Mouse (Mus musculus): Measurements from ENCODE around the gene Ezr.
A peak's percentile ranks its signal among the peaks of the same experiment; 100 is the strongest.

Ezr gene

DNA sequence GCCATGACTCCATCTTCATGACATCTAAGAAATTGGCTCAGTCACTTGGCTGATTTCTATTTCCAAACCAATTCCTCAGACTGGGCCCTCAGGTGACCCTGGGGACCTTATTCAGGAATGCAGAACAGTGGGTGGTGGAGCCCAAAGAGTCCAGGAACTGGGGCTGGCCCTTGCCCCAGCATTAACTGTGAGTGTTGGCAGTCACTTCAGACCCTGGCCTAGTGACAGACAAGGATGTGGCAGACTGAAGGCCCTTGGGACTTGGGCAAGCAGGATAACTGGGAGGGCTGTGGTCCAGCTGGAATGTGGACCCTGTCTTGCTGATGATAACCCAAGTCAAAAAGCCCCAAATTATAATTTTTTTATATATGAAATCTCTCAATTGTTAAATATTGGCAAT is 6.5 kb upstream of the Ezr start:
- DNase-seq: no peak

DNA sequence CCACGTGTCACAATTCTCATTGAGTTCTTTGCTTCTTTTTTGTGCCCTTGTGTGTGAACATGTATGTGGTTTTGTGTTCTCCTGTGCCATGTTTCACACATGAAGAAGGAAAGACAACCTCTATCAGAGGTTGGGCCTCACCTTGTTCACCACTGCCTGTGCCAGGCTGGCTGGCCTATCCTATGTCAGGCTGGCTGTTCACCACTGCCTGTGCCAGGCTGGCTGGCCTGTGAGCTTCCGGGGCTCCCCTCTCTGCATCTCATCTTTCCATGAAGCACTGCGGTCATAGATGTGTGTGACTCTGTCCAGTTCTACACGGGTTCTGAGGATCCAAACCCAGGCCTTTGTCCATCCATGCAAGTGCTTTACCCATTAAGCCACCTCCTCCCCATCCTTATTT is 4.7 kb upstream of the Ezr start:
- no peak for DNase-seq

DNA sequence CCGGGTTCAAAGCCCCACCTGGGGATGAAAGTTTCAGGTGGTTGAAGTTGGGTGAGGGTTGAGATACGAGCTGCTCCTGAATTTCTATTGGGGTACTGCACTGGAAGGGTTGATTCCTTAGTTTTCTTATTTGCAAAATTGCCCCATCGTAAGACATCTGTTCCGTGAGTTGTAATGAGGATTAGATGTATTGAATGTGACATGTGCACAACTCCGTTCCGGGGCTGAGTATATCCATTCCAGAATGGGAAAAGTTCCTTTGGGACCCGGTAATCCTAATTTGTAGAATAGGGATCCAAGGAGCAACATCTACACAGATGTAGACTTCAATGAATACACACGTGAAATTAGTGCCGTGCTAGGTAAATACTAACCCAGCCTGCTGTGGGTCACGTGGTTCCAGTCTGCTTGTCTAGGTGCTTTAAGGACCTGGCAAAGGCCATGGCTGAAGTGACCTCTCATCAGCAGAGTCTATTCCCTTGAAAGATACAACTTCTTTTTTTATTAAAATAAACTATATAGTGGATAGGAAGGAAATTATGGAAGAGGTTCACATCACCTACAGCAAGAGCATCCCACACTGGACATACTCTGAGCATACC is 1.3 kb upstream of the Ezr start:
- no peak for DNase-seq

DNA sequence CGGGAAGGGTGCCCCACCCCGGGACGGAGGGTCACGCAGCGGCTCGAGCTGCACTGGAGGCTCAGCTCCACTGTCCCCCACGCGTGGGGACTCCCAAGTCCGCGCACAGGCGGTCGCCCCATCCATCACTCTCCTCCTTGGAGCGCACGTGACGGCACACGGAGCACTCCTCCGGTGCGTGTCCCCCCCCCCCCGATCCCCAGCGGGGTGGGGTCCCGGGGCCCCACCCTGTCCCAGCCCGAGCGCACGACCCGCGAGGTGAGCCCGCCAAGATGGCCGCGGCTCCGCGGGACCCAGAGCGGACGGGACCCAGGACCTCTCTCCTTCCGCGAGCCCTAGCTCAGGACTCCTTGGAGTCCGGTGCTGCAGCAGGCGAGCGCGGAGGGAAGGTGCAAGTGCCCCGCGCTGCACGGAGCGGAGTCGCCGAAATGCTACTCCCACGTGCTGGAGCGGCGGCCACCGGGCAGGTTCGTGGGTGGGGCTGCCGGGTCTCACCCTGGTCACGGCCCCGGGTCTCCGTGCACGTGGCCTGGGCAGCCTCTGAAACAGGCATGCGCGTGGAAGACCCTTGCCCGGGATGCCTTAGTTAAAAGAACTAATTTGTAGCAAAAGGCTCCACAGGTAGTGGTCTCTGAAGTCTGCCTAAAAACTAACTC is 550 bp upstream of the Ezr start:
- peak; percentile 63 for DNase-seq

DNA sequence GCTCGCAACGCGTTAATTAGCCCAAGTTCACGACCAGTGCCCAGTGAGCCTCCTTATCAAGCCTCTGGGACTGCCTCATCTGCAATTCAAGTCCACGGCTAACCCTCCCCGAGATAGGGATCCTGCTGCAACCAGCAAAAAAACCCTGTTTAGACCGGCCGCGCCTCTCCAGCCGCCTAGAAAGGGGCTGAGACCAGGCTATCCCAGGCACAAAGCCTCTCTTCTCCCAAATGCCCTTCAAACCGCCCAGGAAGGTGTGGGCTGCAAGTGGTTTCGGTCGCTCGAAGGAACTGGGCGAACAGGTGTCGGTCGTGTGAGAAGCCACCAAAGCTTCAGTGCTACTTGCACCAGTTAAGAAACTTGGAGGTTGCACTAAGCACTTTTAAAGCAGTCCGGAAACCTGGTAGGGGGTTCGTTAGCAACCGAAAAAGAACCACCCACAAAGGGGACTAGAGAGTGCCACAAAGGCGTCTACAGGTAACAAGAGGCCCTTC is 504 bp downstream of the Ezr start:
- peak; percentile 78 for DNase-seq

DNA sequence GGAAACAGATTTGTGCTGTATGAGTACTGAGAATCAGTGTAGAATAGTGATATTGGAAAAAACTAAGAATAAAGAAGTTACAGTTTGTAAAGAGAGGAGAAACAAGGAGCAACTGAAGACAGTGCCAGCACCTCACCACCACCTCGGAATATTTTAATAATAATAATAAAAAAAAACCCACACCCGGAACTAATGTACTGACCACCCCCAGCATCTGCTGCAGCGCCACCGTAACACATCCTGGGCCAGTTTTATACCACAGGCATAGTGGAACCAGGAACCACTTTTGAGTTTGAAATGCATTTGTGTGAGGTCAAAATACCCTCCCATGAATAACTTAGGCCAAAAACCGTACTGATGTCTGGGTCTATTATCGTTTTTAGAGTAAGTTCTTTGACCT is 1.3 kb downstream of the Ezr start:
- DNase-seq: no peak

DNA sequence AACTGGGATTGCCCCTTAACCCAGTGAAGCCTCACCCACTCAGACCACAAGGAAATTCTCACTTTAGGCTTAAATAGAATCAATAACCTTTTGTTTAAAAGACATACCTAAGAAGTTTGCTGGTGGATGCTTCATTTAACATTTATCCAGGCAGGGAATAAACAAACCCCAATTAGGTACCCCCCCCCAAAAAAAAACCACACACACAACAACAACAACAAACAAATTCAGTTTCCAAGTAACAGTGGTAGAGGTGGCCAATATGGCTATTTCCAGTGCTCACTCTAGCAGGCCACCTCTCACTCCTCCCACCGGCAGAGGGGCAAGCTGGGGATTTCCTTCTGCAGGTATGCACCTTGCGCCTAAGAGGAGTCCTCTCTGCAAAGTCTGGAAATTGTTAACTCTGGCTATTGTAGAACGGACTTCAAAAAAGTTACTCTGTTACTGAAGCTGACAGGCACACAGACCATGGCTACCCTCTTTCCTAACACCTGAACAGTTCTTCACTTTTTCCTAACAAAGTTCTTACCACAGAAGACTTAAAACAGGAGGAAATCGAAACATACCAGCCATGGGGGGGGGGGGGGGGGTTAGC is 2.0 kb downstream of the Ezr start:
- no peak for DNase-seq

DNA sequence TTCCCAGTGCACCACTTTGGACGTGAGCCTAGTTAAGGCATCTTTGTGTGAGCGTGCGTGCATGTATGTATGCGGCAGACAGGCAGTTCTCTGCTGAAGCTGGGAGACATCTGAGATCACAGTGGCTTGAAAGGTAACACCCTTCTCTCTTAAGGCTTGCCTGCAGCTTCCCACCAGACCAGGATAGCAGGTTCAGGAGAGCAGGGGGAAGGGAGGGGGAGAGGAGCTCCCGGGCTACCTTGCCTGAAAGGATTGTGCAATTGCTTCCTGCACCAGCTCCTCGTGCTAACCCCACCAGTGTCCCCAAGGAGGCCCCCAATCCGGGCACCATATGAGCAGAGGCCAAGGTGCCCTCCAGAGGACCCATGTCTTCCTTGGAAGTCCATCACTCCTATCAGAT is 3.0 kb downstream of the Ezr start:
- DNase-seq: no peak

DNA sequence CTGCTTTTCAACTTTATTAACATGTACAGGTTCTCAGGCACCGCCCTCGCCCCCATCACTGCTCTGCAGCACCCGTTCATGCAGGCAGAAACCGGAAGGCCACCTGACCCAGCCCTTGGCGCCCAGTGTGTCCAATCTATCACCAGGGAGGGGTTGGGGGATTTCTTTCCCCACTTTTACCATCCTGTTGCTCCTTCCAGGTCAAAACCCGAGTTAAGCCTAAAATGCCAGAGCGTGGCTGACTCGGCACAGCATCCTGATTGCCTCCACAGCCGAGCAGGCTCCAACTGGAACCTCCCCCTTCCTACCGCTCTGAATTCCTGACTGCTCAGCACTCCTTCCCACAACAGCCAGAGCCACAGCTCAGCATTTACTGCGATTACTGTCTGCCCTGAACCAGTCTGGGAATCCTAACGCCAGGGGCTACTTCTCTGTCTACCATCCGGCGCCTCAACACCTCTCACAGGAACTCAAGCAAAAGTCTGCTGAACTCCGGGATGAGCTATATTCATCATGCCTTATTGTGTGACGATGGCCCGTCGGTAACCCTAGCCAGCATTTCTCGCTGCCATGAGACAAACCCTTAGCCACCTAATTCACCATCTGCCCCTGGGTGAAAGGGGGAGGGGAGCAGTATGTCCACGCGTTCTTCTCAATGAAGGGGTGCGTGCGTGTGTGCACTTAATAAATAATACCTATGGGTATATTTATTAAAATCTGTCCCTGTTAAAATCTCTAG is 3.6 kb downstream of the Ezr start:
- peak; percentile 50 for DNase-seq

DNA sequence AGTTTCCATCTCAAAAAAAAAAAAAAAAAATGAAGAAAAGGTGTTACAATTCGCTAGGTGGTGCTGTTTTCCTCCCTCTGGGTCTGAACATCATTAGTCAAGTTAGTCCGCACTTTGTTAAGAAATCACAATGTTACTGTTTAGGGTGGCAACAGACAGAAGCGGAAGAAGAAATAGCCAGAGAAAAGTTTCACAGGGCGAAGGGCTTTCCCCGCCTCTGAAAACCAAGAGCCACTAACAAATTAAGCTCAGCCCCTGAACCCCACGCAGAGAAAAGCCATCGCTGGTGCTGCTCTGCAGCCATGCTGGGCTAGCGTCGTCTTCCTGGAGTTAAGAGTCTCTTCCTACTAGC is 4.3 kb downstream of the Ezr start:
- no peak for DNase-seq

DNA sequence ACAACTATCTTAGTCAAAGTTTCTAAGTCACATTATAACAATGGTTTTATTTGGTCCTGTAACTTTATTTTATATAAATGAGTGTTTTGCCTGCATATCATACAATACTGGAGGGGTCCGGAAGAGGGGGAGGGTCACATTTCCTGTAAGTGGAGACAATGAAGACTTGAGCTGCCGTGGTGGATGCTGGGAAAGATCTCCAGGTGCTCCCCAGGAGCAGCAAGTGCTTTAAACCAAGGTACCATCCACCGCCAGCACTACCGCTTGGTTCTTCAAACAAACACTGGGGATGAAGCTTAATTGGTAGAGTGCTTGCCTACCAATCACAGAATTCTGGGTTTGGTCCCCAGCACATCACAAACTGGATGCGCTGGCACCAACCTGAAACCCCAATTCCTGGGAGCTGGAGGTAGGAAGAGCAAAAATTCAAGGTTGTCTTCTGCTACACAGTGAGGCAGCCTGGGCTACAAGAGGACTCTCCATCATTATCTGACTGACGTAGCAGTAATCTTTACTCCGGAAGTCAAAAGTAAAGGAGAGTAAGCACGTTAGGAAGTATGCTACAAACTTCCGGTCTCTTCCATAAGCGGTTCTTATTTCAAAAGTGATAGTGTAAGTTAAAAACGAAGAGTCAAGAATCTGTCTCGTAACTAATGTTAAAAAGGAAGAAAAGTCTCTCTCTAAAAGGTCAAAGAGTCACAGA is 4.8 kb downstream of the Ezr start:
- no peak for DNase-seq

DNA sequence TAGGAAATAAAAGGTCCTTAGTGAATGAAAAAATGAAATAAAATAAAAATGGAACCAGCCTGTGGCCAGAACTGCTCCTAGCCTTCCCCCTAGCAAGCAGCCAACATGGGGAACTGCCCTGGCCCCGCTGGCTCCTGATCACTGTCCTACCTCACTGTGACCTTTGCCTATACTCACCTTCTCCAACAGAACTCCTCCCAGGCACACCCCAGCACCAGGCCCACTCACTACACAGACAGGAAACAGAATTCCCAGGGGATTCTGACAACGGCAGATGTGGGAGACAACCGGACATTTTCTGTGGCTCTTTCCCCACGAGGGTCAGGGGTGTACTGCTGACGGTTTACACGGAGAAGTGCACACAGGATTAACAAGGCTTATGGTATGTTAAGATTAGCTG is 5.5 kb downstream of the Ezr start:
- no peak for DNase-seq

DNA sequence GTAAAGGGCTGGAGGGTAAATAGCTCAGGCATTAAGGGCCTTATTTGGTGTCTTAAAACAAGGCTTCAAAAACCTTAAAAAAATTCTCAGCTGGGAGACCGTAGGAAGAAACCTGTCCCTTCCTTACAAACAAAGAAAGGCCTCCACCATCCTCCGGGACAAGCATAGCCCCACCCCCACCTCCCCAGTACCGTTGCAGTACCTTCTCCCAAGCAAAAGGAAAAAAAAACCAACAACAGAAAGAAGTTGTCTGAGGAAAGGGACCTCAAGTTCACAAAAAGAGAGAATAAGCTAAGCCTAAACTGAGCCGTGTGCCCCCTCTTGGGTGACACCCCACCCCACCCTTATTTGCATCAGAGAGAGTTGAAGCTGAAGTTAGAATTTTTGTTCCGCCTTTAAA is 6.0 kb downstream of the Ezr start:
- DNase-seq: no peak

DNA sequence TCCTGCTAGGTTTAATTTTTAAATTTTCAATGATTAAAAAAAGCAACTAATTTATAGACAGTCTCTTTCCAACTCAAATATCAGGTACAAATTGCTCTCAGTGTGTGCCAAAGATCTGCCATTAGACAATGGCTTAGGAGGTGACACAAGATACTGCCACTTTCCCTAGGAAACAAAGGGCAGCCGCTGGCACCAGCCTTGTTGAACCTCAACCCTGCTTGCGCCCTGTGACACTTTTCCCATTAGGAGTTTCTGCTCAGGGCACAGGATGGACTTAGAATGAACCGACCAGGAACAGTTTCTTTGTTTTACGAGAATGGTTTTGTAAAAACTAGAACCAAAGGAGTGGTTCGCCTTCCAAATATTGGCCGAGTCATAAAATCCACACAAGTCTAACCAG is 6.5 kb downstream of the Ezr start:
- DNase-seq: no peak

DNA sequence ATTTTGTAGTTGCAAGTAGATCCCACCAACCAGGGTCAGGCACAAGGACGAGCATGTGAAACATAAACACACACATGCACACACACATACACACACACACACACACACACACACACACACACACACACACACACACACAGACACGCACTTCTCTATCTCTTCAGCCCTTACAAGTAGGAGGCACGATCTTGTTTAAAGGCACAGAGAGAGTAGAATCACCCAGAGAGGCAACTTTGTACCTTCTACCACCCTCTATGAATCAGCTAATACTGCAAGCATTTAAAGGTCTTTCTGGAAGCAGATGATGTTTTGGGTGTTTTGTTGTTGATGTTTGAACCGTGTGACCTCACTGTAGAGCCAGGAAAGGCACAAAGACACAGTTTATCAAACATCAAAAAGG is 6.9 kb downstream of the Ezr start:
- no peak for DNase-seq

DNA sequence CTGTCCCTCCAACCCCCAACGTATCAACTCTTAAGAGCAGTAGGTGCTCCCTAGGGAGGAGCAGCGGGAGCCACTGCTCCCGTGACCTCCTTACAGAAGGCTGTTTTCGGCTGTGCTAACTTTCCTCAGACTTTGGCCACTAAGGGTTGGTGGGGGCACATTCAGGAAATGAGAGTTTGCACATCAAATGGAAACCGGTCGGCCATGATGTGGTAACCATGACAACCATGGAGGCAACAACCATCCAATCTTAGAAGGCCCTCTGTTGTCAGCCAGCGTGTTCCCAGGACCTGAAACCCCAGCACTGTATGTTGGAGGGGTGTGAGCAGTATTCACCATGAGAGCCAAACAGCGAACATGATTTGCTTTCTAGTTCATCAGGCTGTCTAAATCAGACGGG is 7.4 kb downstream of the Ezr start:
- DNase-seq: no peak

DNA sequence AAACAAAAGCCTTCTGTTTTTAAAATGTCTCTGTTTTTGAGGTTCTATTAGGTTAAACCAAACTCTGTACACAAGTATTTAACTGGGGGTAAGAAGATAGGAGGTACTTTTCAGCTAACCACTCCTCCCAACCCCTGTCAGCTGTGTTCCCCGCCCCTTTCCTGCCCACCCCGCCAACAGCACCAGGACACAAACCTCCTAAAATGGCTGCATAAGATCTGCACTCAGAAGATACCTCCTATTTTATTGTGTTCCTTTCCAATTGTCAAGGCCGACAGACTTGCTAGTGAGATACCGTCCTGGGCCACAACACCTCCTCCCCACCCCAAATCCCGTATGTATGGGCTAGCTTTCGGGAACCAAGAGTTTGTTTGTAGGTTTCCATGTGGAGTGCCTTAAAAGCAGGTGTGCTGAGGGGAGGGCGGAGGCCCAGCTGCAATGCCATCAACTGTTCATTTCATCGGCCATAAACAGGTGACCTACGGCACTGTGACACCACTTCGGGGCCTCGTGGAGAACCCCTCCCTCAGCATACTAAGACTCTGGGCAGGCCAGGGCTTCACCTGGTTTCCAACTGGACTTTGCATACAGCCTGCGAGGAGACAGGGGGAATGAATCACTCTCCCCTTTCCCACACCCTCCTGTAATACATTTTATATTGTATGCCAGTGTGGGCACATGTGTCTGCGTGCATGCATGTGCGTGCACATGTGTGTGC is 9.2 kb downstream of the Ezr start:
- DNase-seq: no peak

DNA sequence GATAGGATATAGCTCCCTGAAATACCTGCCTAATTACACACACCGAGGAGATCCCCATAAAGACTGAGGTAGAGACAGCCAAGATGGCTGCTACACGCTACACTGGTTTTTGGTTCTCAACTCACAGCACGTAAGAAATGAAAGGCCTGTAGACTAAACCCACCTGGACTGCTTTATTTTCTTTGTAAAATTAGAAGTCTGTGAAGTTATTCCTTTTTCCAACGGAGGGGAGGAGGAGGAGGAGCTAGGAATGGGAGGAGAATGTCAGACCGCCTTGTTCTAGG is 10.2 kb downstream of the Ezr start:
- no peak for DNase-seq

DNA sequence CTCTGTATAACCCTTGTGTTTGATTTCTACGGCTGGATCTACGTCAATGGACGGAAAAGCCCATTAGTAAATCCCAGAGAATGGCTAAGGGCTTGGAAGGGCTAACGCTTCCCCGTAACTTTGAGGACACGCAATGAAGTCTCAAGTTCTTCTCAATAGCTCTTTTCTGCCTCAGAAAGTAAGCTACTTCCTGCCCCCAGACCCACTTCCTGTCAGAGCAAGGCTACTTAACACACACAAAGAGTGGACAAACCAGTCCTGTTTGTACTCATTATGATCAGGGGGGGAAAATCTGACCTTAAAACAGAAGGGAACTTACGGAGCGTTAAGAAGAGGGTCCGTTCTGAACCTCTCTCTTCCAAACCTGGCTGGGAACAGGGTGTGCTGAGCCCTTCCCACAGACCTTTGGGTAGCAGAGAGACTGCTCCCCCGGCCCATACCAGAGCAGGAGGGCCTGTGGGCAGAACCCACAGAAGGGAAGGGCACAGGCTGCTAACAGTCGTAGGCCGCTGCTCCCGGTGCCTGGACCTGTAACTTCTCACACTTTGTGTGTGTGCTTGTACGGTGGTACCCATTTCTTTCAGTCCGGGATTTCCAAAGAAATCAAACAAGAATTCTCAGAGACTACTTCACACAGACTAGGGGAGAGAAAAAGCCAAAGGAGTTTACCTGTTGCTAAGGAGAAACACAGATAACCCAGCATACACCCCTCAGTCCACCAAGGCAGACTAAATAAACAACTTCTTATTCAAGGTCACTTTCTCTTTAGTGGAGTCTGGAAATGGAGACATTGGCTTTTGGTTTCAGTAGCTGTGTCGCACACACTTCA is 10.7 kb downstream of the Ezr start:
- no peak for DNase-seq

DNA sequence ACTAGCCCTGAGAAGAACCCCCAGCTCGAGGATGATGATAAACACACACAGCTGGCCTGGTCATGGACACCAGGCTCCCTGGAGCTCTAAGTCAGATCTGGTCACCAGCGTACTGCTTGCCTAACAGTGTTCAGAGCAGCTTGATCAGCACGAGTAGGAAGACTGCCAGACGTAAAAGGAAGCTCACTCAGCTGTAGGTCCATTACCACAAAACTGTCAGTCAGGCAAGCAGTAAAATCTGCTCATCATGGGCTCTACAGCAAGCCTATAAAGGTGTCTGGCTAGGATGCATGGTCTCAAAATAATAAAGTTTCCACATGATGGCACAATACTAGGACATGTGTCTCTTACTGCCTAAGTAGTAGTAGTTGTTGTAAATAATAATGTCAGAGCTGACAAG is 13.0 kb downstream of the Ezr start:
- no peak for DNase-seq

DNA sequence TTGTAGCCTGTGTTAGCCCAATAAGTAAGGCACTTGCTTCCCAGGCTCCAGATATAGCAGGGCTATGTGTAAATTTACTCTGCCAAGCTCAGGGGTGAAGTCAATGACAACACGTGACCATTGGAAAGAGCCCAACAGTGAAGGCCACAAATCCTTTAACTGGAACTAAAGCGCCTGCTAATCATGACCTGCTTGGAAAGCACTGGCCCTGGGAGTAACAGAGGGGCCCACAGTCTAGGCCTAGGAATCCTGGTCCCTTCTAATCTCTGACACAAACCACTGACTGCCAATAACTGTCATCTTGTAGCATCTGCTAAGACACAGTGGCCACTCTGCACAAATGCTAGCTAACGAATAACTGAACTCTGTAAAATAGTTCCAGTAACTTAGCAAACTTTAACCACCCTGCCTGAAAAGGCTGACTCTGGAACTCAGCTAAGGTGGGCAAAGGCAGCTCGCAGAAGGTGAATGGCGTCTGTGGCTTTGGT is 14.2 kb downstream of the Ezr start:
- DNase-seq: no peak

DNA sequence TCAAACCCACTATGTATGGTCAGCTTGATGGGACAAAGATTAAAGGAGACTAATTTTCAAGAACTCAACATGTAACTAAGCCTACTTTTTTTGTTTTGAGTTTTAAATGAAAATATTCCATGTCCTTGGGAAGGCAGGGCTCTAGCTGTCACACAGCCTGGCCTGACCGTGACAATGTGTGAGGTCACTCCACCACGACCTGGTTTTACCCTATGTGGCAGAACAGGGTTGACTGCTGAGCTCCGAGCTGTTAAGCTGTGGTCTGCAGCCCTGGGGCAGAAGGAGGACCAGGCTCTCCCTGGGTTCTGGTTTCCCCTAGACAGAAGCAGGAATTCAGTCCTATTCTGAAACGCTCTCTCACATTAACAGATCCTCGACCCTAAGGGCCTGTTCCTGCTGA is 14.8 kb downstream of the Ezr start:
- no peak for DNase-seq

All from liver (tissue).